Mouse (Mus musculus) myocyte (in vitro differentiated cells): ENCODE data around the gene Ccne1. TPM values are rescaled to one million over a fixed set of nuclear protein-coding genes. Genes with fewer than 3 reads are reported as not detected.

Experiments used
- H3K27me3 ChIP-seq: one replicate; pipeline ENCODE4 v1.6.1; 2011; ENCODE audit not compliant: control insufficient read depth, insufficient read depth, insufficient read length
- H3K36me3 ChIP-seq: one replicate; pipeline ENCODE4 v1.6.1; 2011; ENCODE audit not compliant: control insufficient read depth, insufficient read depth
- H3K4me2 ChIP-seq: one replicate; pipeline ENCODE4 v1.6.1; 2011; ENCODE audit warnings: low read depth, control low read depth
- H3K4me3 ChIP-seq: one replicate; pipeline ENCODE4 v1.5.1; 2011; ENCODE audit warnings: mild to moderate bottlenecking, control low read depth, moderate library complexity
- H3K79me2 ChIP-seq: one replicate; pipeline ENCODE4 v1.6.1; 2011; ENCODE audit not compliant: control insufficient read depth, insufficient read depth
- H3ac ChIP-seq: one replicate; pipeline ENCODE4 v1.6.1; 2011; ENCODE audit not compliant: control insufficient read depth, insufficient read length
- CEBPB ChIP-seq: IDR thresholded peaks from 2 replicates; pipeline ENCODE4 v1.6.1; 2011; ENCODE audit warnings: mild to moderate bottlenecking, moderate library complexity; ENCODE audit not compliant: poor library complexity, insufficient read depth, severe bottlenecking
- E2F4 ChIP-seq: IDR thresholded peaks from one replicate; pipeline ENCODE4 v1.6.1; 2011; ENCODE audit warnings: mild to moderate bottlenecking, control low read depth, moderate library complexity; ENCODE audit not compliant: insufficient read depth
- MAX ChIP-seq: IDR thresholded peaks from one replicate; pipeline ENCODE4 v1.6.1; 2011; ENCODE audit warnings: low read depth, mild to moderate bottlenecking, control low read depth
- MYOD1 ChIP-seq, 3 experiments: IDR thresholded peaks; one replicate each; pipeline ENCODE4 v1.6.1; 2011; ENCODE audit warnings: control low read depth in 2 of 3, low read depth in 2 of 3, mild to moderate bottlenecking in 2 of 3, moderate library complexity in 1 of 3; ENCODE audit not compliant: insufficient read length in 2 of 3, control insufficient read depth in 1 of 3
- MYOG ChIP-seq, 3 experiments: IDR thresholded peaks; one replicate each; pipeline ENCODE4 v1.6.1; 2011; ENCODE audit warnings: control low read depth in 2 of 3, low read depth in 2 of 3, mild to moderate bottlenecking in 2 of 3; ENCODE audit not compliant: insufficient read length in 2 of 3, control insufficient read depth in 1 of 3, insufficient read depth in 1 of 3
- POLR2A ChIP-seq: IDR thresholded peaks from one replicate; pipeline ENCODE4 v1.6.1; 2011; ENCODE audit warnings: low read depth, mild to moderate bottlenecking, control low read depth, moderate library complexity; ENCODE audit not compliant: insufficient read length
- POLR2AphosphoS2 ChIP-seq: IDR thresholded peaks from one replicate; pipeline ENCODE4 v1.6.1; 2011; ENCODE audit warnings: low read depth, control low read depth; ENCODE audit not compliant: insufficient read length
- REST ChIP-seq: IDR thresholded peaks from one replicate; pipeline ENCODE4 v1.6.1; 2011; ENCODE audit warnings: mild to moderate bottlenecking, control low read depth, moderate library complexity; ENCODE audit not compliant: insufficient read depth, insufficient read length
- SRF ChIP-seq: IDR thresholded peaks from one replicate; pipeline ENCODE4 v1.6.1; 2011; ENCODE audit warnings: low read depth; ENCODE audit not compliant: control insufficient read depth, insufficient read length
- TCF12 ChIP-seq: IDR thresholded peaks from one replicate; pipeline ENCODE4 v1.6.1; 2011; ENCODE audit warnings: mild to moderate bottlenecking, control low read depth; ENCODE audit not compliant: poor library complexity, insufficient read depth, severe bottlenecking
- TCF3 ChIP-seq: IDR thresholded peaks from one replicate; pipeline ENCODE4 v1.6.1; 2011; ENCODE audit warnings: low read depth, control low read depth; ENCODE audit not compliant: insufficient read length
- USF1 ChIP-seq: IDR thresholded peaks from one replicate; pipeline ENCODE4 v1.6.1; 2011; ENCODE audit warnings: low read depth, mild to moderate bottlenecking, control low read depth, moderate library complexity
- polyA plus RNA-seq: library from polyadenylated mRNA; unstranded; fragments of >200 nt; fragmentation: generic; extraction: Trizol; gene quantifications from one replicate; pipeline ENCODE4 v1.2.1, GENCODE M21; 2012; ENCODE audit warnings: missing spikeins

Ccne1 gene
- polyA plus RNA-seq, 1 experiment: 7.4 TPM

DNA sequence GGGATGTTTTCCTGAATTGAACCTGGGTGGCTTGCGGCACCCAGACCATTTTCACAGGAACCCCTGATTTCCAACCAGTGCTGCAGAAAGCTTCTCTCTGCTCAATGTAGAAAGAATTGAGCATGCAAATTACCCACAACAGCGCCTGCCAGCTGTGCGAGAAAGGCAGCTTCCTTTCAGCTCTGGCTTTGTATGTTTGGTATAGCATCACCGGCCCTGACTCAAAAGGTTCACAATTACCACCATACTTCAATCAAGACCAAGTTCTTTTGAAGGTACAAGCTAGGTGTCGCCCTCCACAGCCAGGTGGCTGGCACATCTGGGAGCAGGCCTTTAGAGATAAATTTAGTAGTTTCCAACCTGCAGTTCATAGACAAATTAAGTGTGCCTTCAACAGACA is 3.2 kb downstream of the Ccne1 start:
- Histone ChIP-seq H3K79me2 (no peaks in the 10 kb centered on the region), H3K4me3 (no peak overlapping the region), H3K4me2 (no peak overlapping the region), H3ac (no peak overlapping the region), H3K36me3 (peaks cover 8% of the 10 kb centered on the region), H3K27me3 (no peaks in the 10 kb centered on the region)
- no peak for TF ChIP-seq REST
- TF ChIP-seq CEBPB: no peak
- TF ChIP-seq MYOG (IDR thresholded peaks at IDR 0.05; ENCODE audit: control insufficient read depth in 1 of 3, insufficient read depth in 1 of 3, insufficient read length in 2 of 3, low read depth in 2 of 3): no peak
- no peak for TF ChIP-seq E2F4
- no peak for TF ChIP-seq POLR2A
- no peak for TF ChIP-seq MYOD1 (IDR thresholded peaks at IDR 0.05; ENCODE audit: control insufficient read depth in 1 of 3, insufficient read length in 2 of 3, low read depth in 2 of 3)
- TF ChIP-seq TCF3: no peak
- TF ChIP-seq POLR2AphosphoS2: no peak
- no peak for TF ChIP-seq SRF

DNA sequence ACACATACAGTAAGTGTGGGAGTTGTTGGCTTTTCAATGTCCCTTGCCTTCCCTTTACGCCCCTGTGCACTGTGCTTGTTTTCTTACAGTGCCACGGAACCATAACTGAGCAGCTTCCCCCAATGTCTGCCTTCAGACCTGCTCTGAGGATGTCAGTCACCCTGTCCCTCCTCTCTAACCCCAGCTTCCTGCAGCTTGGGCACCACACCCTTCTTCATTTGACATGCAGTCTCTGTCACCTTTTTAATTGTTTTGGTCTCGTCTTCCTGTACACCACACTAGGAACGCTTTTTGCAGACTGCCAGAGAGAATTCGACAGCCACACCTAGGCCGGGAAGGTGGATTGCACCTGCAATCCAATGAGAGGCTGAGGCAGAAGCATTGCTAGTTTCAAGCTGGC is 13.0 kb downstream of the Ccne1 start:
- Histone ChIP-seq H3K4me3 (no peak overlapping the region), H3K79me2 (no peaks in the 10 kb centered on the region), H3K36me3 (peaks cover 5% of the 10 kb centered on the region), H3ac (no peak overlapping the region), H3K4me2 (no peak overlapping the region), H3K27me3 (no peaks in the 10 kb centered on the region)
- TF ChIP-seq TCF3 (no peak), TCF12 (no peak), CEBPB (no peak)

DNA sequence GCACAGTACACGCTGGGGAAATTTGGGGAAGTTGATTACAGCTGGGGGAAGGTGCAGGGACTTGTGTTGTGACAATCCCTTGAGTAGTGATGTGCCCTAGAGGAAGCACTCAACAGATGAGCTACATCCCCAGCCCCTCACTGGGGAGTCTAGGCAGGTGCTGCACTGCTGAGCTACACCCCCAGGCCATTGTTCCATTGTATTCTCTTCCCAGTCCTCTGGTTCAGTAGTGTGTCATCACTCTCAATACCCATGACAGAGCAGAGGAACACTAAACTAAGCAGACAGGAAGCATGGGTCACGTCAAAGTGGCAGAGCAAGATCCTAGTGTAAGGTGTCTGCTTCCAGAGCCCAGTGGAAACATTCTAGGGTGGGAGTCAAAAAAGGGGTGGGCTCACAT is 14.2 kb downstream of the Ccne1 start:
- no peaks in the 10 kb centered on the region for H3K27me3 ChIP-seq
- TF ChIP-seq SRF (no peak), POLR2AphosphoS2 (no peak), E2F4 (no peak), MYOG (IDR thresholded peaks at IDR 0.05; ENCODE audit: control insufficient read depth in 1 of 3, insufficient read depth in 1 of 3, insufficient read length in 2 of 3, low read depth in 2 of 3) (no peak), TCF12 (no peak), MAX (no peak), POLR2A (no peak), TCF3 (no peak), REST (no peak), USF1 (no peak), CEBPB (no peak), MYOD1 (IDR thresholded peaks at IDR 0.05; ENCODE audit: control insufficient read depth in 1 of 3, insufficient read length in 2 of 3, low read depth in 2 of 3) (no peak)
- H3K36me3 ChIP-seq: no peaks in the 10 kb centered on the region
- H3ac ChIP-seq: no peak overlapping the region
- H3K79me2 ChIP-seq: no peaks in the 10 kb centered on the region
- H3K4me3 ChIP-seq: no peak overlapping the region
- no peak overlapping the region for H3K4me2 ChIP-seq

DNA sequence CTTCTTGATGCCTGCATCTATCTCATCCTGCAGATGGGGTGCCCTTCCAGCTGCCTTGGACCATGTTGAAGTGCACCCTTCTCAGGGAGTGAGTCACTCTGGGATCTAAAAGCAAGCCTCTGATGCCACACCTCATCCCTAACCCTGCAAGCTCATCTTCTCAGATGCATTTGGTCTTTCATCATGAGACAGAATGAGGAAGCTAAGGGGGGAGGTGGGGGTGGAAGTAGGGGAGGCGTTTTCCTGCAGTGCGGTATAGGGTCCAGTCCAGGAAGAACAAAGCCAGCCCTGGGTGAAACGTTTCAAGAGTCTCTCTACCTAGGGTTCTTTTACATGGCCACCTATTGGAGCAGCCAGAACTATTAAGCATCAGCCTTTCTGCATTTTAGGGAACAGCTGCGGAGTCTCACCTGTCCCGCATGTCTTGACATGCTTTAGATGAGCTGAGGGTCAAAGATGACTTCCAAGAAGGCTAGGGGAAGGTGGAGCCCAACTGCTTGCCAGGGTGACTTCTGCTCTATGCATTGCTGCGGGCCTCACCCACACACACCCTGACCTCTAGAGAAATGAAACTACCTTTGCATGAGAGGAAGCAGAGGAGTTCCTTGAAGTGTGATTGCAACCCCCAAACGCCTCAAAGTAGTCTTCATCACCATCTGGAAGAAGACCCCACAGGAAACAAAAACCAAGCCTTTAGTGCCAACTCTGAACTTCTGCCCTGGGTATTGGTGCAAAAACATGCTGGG is 17.2 kb downstream of the Ccne1 start:
- Histone ChIP-seq H3K27me3 (no peaks in the 10 kb centered on the region), H3K79me2 (no peaks in the 10 kb centered on the region), H3ac (no peak overlapping the region), H3K4me2 (no peak overlapping the region), H3K4me3 (no peak overlapping the region), H3K36me3 (no peaks in the 10 kb centered on the region)
- no peak for TF ChIP-seq MAX
- no peak for TF ChIP-seq POLR2A
- TF ChIP-seq E2F4: no peak
- no peak for TF ChIP-seq TCF3
- TF ChIP-seq USF1: no peak
- TF ChIP-seq POLR2AphosphoS2: no peak
- TF ChIP-seq SRF: no peak
- TF ChIP-seq CEBPB: no peak
- no peak for TF ChIP-seq MYOG (IDR thresholded peaks at IDR 0.05; ENCODE audit: control insufficient read depth in 1 of 3, insufficient read depth in 1 of 3, insufficient read length in 2 of 3, low read depth in 2 of 3)
- no peak for TF ChIP-seq MYOD1 (IDR thresholded peaks at IDR 0.05; ENCODE audit: control insufficient read depth in 1 of 3, insufficient read length in 2 of 3, low read depth in 2 of 3)
- TF ChIP-seq TCF12: no peak
- TF ChIP-seq REST: no peak

DNA sequence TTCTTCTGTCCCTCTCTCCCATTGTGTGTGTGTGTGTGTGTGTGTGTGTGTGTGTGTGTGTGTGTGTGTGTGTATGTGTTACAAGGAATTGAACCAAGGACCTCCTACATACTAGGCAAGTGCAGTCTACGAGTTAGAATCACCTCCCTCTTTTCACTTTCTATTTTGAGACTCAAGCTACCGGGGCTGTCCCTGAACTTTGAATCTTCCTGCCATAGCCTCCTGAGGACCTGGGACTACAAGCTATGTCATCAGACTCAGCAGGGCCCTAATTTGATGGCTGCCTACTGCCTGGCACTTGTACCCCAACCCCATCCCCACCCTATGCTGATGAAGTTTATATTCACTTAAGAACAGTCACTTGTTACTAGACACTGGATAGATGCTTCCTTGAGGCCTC is 18.9 kb downstream of the Ccne1 start:
- Histone ChIP-seq H3K27me3 (no peaks in the 10 kb centered on the region), H3K79me2 (no peaks in the 10 kb centered on the region), H3K4me3 (no peak overlapping the region), H3K4me2 (no peak overlapping the region), H3K36me3 (no peaks in the 10 kb centered on the region), H3ac (no peak overlapping the region)
- no peak for TF ChIP-seq SRF
- TF ChIP-seq REST: no peak
- TF ChIP-seq TCF3: no peak
- TF ChIP-seq MYOD1 (IDR thresholded peaks at IDR 0.05; ENCODE audit: control insufficient read depth in 1 of 3, insufficient read length in 2 of 3, low read depth in 2 of 3): no peak
- no peak for TF ChIP-seq POLR2A
- no peak for TF ChIP-seq USF1
- TF ChIP-seq POLR2AphosphoS2: no peak
- no peak for TF ChIP-seq MYOG (IDR thresholded peaks at IDR 0.05; ENCODE audit: control insufficient read depth in 1 of 3, insufficient read depth in 1 of 3, insufficient read length in 2 of 3, low read depth in 2 of 3)
- TF ChIP-seq CEBPB: no peak
- TF ChIP-seq TCF12: no peak
- no peak for TF ChIP-seq E2F4
- TF ChIP-seq MAX: no peak
